Mouse (Mus musculus) spleen, adult 2 months (tissue): Measurements from ENCODE around the gene Plagl2. TPM values are rescaled to one million over a fixed set of nuclear protein-coding genes. Genes with fewer than 3 reads are reported as not detected.

ENCODE experiments used
- DNase-seq, 2 experiments: peaks; one replicate each; pipeline versions ENCODE4 v3.0.0 to v3.0.0-alpha.2; 2012 to 2021; ENCODE audit warnings: low spot score in 2 of 2, low read depth in 1 of 2
- H3K27ac ChIP-seq: fragments of 200-500 bp; 2 replicates; pipeline ENCODE4 v1.5.1; 2012; ENCODE audit warnings: low read length, inconsistent platforms; ENCODE audit not compliant: insufficient read depth
- H3K27me3 ChIP-seq: fragments of 200-500 bp; 2 replicates; pipeline ENCODE4 v1.6.1; 2012; ENCODE audit warnings: mild to moderate bottlenecking, moderate library complexity, low read length, inconsistent platforms; ENCODE audit not compliant: control insufficient read depth, insufficient read depth
- H3K36me3 ChIP-seq: fragments of 200-500 bp; 2 replicates; pipeline ENCODE4 v1.6.1; 2012; ENCODE audit warnings: mild to moderate bottlenecking, low read length, inconsistent platforms; ENCODE audit not compliant: control insufficient read depth, insufficient read depth
- H3K4me1 ChIP-seq: fragments of 200-500 bp; 2 replicates; pipeline ENCODE4 v1.6.1; 2011; ENCODE audit warnings: inconsistent platforms; ENCODE audit not compliant: control insufficient read depth, insufficient read depth, insufficient read length
- H3K4me3 ChIP-seq: fragments of 200-500 bp; 2 replicates; pipeline ENCODE4 v1.5.1; 2011; ENCODE audit warnings: mild to moderate bottlenecking, inconsistent platforms; ENCODE audit not compliant: insufficient read depth, insufficient read length; ENCODE audit errors: extremely low read depth
- CTCF ChIP-seq: fragments of 200-500 bp; IDR thresholded peaks from 2 replicates; pipeline ENCODE4 v1.5.1; 2011; ENCODE audit warnings: mild to moderate bottlenecking, inconsistent platforms; ENCODE audit not compliant: insufficient read depth, insufficient read length, insufficient replicate concordance; ENCODE audit errors: extremely low read depth
- POLR2A ChIP-seq: fragments of 200-500 bp; IDR thresholded peaks from 2 replicates; pipeline ENCODE4 v1.6.1; 2011; ENCODE audit warnings: low read depth, low read length, inconsistent platforms
- whole genome bisulfite sequencing: fragments of 180-500 bp; shearing (Covaris S2); methylation state at CpG from one replicate; pipeline ENCODE4 v1.1.7; 2018; 5-methylcytosine and 5-hydroxymethylcytosine counted together
- polyA plus RNA-seq: library from polyadenylated mRNA; depleted of rRNA; stranded (reverse); fragments of >200 nt; gene quantifications from 2 replicates; pipeline ENCODE4 v1.2.3, GENCODE M21; 2012

Plagl2 gene
- polyA plus RNA-seq, 1 experiment: 10.7 TPM

DNA sequence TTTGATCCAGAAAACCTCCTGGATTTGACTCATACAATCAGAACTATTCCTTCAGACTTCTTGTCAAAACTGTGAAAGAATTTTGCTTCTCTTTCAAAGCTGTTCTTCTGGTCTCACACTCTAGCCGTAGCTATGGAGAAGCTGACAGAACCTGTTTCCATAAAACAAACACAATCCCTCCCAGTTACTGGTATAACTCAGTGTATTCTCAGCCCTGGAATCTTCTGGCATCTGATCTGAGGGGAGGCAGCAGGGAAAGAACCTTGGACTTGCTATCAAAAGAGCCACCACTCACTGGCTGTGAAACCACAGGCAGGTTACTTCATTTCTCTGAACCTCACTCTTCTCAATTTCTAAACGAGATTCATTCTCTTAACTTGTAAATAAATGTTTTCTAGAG, 2.8 kb downstream of the Plagl2 start:
- TF ChIP-seq POLR2A: no peak
- no peak for TF ChIP-seq CTCF
- DNase-seq: no peak
- WGBS: 44% methylated on average over 2 of the region's 2 CpGs
- peaks cover 11% of the 10 kb centered on the region for H3K36me3 ChIP-seq
- no peaks in the 10 kb centered on the region for H3K27me3 ChIP-seq
- H3K4me1 ChIP-seq: peaks cover 4% of the 10 kb centered on the region
- H3K4me3 ChIP-seq: no peak overlapping the region
- H3K27ac ChIP-seq: no peak overlapping the region

DNA sequence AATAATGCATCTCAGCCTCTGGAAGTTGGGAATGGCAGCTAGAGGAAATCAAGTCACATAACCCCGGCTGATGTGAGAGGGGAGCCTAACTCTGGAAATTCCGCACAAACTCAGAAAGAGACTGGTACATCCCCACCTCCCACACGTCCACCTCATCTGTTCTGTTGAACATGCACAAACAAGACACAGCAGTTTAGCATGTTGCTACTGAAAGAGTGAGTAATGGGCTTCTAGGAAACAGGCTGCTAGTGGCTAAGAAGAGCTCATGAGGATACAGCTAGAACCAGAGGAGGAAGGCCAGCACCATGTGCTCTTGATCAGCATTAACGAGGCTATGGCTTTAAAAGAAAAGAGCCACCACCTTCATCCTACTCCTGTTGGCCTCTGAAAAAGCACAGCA, 3.3 kb downstream of the Plagl2 start:
- Histone ChIP-seq H3K4me3 (no peak overlapping the region), H3K27me3 (no peaks in the 10 kb centered on the region), H3K27ac (no peak overlapping the region), H3K36me3 (peaks cover 13% of the 10 kb centered on the region), H3K4me1 (peaks cover 4% of the 10 kb centered on the region)
- WGBS: 79% methylated on average over 4 of the region's 4 CpGs
- DNase-seq: no peak
- TF ChIP-seq CTCF: no peak
- TF ChIP-seq POLR2A: no peak

DNA sequence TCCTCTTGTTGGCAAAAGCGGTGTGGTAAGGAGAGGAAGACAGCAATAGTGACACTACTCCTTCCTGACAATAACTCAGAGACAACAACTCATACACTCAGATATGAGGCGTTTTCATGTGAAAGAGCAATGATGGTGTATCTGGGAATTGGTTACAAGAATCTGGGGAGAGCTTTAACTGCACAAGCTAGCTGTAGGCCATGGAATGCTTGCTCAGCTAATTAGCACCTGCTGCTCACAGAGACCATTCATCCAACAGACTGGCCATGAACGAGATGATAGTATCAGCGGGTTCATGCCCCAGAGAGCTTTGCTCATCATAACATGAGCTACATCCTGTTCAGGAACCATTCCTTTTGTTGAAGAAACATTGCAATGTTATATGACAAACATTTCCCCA, 4.0 kb downstream of the Plagl2 start:
- TF ChIP-seq CTCF: no peak
- no peak for TF ChIP-seq POLR2A
- WGBS: 85% methylated on average over 4 of the region's 4 CpGs
- Histone ChIP-seq H3K4me1 (peaks cover 4% of the 10 kb centered on the region), H3K27me3 (no peaks in the 10 kb centered on the region), H3K36me3 (peaks cover 16% of the 10 kb centered on the region), H3K27ac (no peak overlapping the region), H3K4me3 (no peak overlapping the region)
- no peak for DNase-seq

DNA sequence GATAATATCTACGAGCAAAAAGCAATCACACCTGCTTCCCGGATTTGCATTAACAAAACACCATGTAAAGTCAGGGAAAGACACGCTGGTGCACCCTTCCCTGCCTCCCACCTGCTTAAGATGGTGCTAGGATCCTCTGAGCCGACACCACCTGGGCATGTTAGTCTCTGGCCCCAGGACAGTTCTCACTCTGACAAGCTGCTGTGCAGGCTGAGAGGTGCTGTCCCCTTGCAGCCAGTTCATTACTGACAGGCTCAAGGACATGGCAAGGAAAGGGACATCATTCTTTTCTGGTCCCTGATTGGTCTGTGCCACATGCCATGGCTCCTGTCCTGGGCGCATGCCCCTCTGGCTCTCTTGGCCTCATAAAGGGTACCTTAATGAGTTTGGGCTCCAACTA, 12.7 kb downstream of the Plagl2 start:
- TF ChIP-seq POLR2A (no peak), CTCF (no peak)
- Histone ChIP-seq H3K27me3 (no peaks in the 10 kb centered on the region), H3K27ac (no peak overlapping the region), H3K4me3 (no peak overlapping the region), H3K36me3 (peaks cover 29% of the 10 kb centered on the region), H3K4me1 (peaks cover 7% of the 10 kb centered on the region; the same call in 1 of the 2 replicates)
- no peak for DNase-seq
- WGBS: 77% methylated on average over 5 of the region's 5 CpGs

DNA sequence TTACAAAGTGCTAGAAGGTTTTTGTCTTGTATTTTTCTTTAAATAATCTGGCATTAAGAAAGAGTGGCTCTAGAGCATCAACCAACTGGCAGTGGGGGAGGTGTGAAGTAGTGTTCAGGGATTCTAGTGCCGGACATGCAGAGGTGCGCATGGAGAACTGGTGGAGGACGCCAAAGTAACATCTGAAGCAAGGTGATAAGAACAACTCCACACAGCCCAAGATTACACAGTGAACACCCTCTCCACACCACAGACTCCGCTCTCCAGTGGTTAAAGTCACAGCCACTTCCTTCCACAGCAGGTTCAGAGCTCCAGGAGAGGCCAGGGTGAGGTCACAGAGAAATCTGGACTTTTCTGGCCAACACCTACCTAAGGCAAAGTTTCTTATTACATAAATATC, 13.3 kb downstream of the Plagl2 start:
- Histone ChIP-seq H3K36me3 (peaks cover 28% of the 10 kb centered on the region), H3K27ac (no peak overlapping the region), H3K27me3 (no peaks in the 10 kb centered on the region), H3K4me1 (peaks cover 7% of the 10 kb centered on the region; the same call in 1 of the 2 replicates), H3K4me3 (no peak overlapping the region)
- WGBS: 57% methylated on average over 4 of the region's 4 CpGs
- no peak for TF ChIP-seq CTCF
- no peak for TF ChIP-seq POLR2A
- DNase-seq: no peak

DNA sequence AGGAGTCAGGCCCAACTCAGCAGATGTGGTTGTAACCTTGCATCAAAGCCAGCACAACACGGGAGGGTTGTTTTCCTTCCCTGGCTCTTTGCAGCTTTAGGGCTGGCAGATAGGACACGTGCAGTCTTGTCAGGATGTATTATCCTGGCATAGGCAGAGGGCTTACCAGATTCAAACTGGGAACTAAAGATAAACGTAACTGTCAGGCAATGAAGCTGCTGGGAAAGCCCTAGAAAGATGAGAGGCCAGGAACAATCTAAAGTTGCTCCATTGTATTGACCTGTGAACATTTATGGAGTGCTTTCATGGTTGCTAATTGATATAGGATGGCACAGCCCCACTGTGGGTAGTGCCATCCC, 15.7 kb downstream of the Plagl2 start:
- peaks cover 7% of the 10 kb centered on the region; the same call in 1 of the 2 replicates for H3K4me1 ChIP-seq
- 16% methylated on average over 3 of the region's 3 CpGs for WGBS
- TF ChIP-seq CTCF: no peak
- TF ChIP-seq POLR2A: no peak
- H3K27me3 ChIP-seq: no peaks in the 10 kb centered on the region
- H3K27ac ChIP-seq: 0 out of 2 replicates have a peak overlapping the region, but pooled peaks have one; percentile 79
- DNase-seq: no peak
- H3K36me3 ChIP-seq: peaks cover 8% of the 10 kb centered on the region
- peak overlapping the region; percentile 91 for H3K4me3 ChIP-seq

DNA sequence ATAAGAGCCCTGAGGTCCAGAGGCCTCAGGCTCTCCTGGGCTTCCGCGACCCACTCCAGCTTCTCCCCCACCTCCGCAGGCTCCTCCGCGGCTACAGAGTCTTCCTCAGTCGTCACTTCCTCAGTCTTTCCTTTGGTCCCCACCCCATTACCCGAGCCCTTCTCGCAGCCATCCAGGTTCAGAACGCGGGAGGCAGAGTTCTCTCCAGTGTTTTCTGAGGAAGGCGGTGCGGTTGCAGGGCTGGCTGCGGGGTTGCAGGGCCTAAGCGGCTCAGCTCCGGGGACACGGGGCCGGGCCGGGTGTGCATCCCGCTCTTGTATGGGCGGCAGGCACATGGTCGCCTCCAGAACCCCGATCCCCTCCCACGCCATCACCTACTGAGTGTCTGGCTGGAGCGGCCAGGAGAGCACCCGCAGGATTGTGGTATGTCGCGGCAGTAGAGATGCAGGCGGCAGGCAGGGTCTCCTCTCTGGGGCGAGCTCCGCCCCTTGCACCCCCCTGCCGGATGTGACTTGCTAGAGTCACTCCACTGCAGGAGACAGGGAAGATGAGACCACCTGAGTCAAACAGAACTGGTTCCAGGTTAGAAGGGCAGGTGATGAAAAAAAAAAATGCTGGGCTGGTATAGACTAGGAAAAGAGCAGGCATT, 16.2 kb downstream of the Plagl2 start, which contains the start of gene Tspyl3:
TSS of gene Tspyl3 (minus strand) at position 496 of the 649 bp plus-strand sequence.
- TF ChIP-seq CTCF (no peak), POLR2A (peak; percentile 7; the same call in 1 of the 2 replicates)
- Histone ChIP-seq H3K4me1 (peaks cover 7% of the 10 kb centered on the region; the same call in 1 of the 2 replicates), H3K4me3 (peak within 1 kb of the TSS; percentile 91), H3K36me3 (peaks cover 6% of the 10 kb centered on the region), H3K27ac (peak within 1 kb of the TSS; percentile 79), H3K27me3 (no peaks in the 10 kb centered on the region)
- 2% methylated on average over 31 of the region's 31 CpGs for WGBS
- peak in 1 of 2 experiments; percentile 53 for DNase-seq
